Mouse (Mus musculus): Measurements from ENCODE around the gene Hnrnpr. TPM values are rescaled to one million over a fixed set of nuclear protein-coding genes. Genes with fewer than 3 reads are reported as not detected.

Hnrnpr gene
- not detected in 2 replicates for polyA plus RNA-seq (2012; ENCODE audit: insufficient read depth, insufficient read length, low replicate concordance, missing spikeins)

DNA sequence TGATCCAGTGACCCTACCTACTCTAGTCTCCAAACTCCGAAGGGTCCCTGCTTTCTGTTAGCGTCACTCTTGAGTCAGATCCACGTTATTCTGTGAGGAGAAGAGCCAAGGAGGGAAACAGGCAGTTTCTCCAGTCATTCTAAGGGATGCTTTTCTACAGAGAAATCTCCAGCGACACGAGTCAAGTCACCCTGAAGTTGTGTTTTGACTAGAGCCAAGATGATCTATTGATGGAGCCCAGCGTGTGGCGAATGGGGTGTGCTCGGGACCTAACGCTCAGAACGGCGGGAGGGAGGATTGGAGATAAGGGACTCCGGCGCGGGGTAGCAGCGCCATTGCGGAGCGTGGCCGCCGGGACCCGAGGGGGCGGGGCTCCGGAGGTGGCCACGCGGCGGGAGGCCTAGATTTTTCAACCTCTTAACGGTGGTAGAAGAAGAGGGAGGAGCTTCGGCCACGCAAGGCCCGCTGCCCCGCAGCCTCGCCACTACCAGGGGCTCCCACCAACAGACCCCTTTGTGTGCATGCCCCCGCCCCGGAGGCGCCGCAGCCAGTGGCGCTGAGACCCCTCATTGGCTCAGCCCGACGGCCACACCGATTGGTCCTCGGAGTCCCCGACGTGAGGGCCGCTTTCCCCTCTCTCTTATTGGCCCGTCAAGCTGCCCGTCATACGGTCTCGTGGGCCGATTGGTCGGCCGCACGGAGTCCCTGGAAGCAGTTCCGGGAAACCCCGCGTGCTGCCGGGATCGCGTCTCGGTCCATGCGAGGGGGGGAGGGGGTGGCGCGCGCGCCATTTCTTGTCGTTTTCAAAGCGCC, at the start of gene Hnrnpr:
Hnrnpr (plus strand) TSS at position 714 of the 813 bp plus-strand sequence.
- WGBS, result under 1% methylated on average over 65 of the region's 65 CpGs
- peak within 1 kb of the TSS; percentile 37 for H3K27ac ChIP-seq (ENCODE audit: insufficient read depth, low read depth, low read length)
- TF ChIP-seq CTCF (IDR thresholded peaks at IDR 0.05; ENCODE audit: insufficient read depth, low read depth, low read length) (no peak; the same call in 1 of the 2 replicates), POLR2A (IDR thresholded peaks at IDR 0.05; ENCODE audit: insufficient read depth, low read depth, low read length) (peak; percentile 66)
- peak within 1 kb of the TSS; percentile 96 for H3K4me3 ChIP-seq (ENCODE audit: insufficient read depth, low read depth, low read length)
- peaks cover 7% of the 10 kb centered on the region for H3K4me1 ChIP-seq (ENCODE audit: control insufficient read depth, insufficient read depth, low read length)

DNA sequence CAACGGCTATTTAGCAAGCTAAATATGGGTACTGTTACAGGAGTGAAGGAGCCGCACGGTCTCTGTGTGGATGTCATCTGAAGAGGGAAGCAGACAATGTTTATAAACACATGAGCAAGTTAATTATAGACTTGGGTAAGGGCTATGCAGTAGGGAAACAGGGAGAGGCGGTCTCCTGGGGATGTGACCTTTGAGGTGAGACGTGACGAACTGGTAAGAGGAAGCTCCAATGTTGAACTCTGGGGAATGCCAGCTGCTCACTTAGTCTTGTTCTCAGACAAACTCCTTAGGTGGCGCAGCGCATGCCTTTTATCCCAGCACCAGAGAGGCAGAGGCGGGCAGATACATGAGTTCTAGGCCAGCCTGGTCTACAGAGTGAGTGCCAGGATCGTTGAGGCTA, 48.8 kb upstream of the Hnrnpr start:
- WGBS, result 60% methylated on average over 10 of the region's 10 CpGs
- Histone ChIP-seq H3K4me3 (ENCODE audit: insufficient read depth, low read depth, low read length) (no peak overlapping the region), H3K27ac (ENCODE audit: insufficient read depth, low read depth, low read length) (no peak overlapping the region), H3K4me1 (ENCODE audit: control insufficient read depth, insufficient read depth, low read length) (peaks cover 4% of the 10 kb centered on the region; the same call in 1 of the 2 replicates)
- no peak for TF ChIP-seq CTCF (IDR thresholded peaks at IDR 0.05; ENCODE audit: insufficient read depth, low read depth, low read length)
- TF ChIP-seq POLR2A (IDR thresholded peaks at IDR 0.05; ENCODE audit: insufficient read depth, low read depth, low read length), result no peak

DNA sequence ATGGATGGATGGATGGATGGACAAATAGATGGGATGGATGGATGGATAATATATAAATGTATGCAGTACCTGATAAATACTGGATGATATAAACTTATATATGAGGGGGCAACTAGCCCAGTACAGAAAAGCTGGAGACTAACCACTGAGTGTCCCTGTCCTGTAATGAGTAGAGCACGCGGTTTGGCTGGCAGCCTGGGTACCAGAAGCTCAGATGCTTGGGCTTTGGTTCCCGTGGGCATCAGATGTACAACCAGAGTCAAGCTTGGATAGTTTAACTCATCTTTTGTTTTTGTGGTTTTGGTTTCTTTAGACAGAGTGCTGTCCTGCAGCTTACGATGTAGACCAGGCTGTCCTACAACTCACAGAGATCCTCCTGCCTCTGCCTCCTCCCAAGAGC, 47.2 kb upstream of the Hnrnpr start:
- TF ChIP-seq CTCF (IDR thresholded peaks at IDR 0.05; ENCODE audit: insufficient read depth, low read depth, low read length) (no peak), POLR2A (IDR thresholded peaks at IDR 0.05; ENCODE audit: insufficient read depth, low read depth, low read length) (no peak)
- no peak overlapping the region for H3K27ac ChIP-seq (ENCODE audit: insufficient read depth, low read depth, low read length)
- WGBS, result 92% methylated on average over 4 of the region's 4 CpGs

DNA sequence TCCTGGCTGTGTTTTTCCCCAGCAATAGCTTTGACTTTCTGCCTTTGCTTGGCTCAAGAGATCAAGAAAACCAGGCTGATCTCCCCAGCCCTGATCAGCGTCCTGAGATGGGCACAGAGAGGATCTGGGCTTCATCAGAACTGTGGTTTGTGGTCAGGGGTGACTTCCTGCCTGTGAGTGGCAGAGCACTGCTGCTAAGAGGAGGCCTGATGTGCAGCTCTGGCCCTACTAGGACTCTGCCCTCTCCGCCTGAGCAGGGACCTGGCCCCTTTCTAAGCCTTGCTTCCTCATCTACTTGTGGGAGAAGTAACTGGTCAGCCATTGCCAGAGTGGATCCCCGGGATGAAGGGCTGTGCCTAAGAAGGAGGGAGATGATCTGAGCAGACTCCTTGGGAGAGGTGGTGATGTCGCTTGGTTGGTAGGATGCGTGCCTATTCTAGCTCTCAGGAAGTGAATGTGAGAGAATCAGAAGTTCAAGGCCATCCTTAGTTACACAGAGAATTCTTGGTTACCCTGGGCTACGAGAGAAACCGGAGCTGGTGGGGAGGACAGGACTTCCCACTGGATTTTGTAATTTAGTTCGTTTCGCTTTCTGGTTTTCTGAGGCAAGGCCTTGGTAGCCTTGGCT, 43.9 kb upstream of the Hnrnpr start:
- WGBS, result 89% methylated on average over 9 of the region's 9 CpGs
- TF ChIP-seq CTCF (IDR thresholded peaks at IDR 0.05; ENCODE audit: insufficient read depth, low read depth, low read length), result no peak
- TF ChIP-seq POLR2A (IDR thresholded peaks at IDR 0.05; ENCODE audit: insufficient read depth, low read depth, low read length), result no peak

More for the DNA sequence above, 47.2 kb upstream of the Hnrnpr start:
- Histone ChIP-seq H3K4me3 (ENCODE audit: insufficient read depth, low read depth, low read length) (no peak overlapping the region), H3K4me1 (ENCODE audit: control insufficient read depth, insufficient read depth, low read length) (peaks cover 4% of the 10 kb centered on the region; the same call in 1 of the 2 replicates)

DNA sequence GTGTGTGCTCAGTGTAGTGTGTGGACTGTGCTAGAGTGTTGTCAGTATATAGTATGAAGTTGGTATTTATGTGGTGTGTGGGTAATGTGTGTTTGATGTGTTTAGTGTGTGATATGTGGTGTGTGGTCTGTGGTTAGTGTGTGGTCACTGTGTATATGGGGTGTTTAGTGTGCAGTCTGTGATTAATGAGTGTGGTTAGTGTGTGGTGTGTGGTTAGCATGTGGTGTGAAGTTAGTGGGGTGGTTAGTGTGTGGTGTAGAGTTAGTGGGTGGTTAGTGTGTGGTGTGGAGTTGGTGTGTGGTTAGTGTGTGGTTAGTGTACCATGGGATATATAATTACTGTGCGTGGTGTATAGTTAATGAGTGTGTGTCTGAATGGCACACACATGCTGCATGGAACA, 41.8 kb upstream of the Hnrnpr start:
- Histone ChIP-seq H3K4me1 (ENCODE audit: control insufficient read depth, insufficient read depth, low read length) (no peaks in the 10 kb centered on the region), H3K4me3 (ENCODE audit: insufficient read depth, low read depth, low read length) (no peak overlapping the region), H3K27ac (ENCODE audit: insufficient read depth, low read depth, low read length) (no peak overlapping the region)
- TF ChIP-seq CTCF (IDR thresholded peaks at IDR 0.05; ENCODE audit: insufficient read depth, low read depth, low read length) (no peak), POLR2A (IDR thresholded peaks at IDR 0.05; ENCODE audit: insufficient read depth, low read depth, low read length) (no peak)
- WGBS, result 67% methylated on average over 1 of the region's 1 CpGs

More for the DNA sequence above, 43.9 kb upstream of the Hnrnpr start:
- no peak overlapping the region for H3K4me3 ChIP-seq (ENCODE audit: insufficient read depth, low read depth, low read length)
- no peak overlapping the region for H3K27ac ChIP-seq (ENCODE audit: insufficient read depth, low read depth, low read length)
- H3K4me1 ChIP-seq (ENCODE audit: control insufficient read depth, insufficient read depth, low read length), result no peaks in the 10 kb centered on the region

DNA sequence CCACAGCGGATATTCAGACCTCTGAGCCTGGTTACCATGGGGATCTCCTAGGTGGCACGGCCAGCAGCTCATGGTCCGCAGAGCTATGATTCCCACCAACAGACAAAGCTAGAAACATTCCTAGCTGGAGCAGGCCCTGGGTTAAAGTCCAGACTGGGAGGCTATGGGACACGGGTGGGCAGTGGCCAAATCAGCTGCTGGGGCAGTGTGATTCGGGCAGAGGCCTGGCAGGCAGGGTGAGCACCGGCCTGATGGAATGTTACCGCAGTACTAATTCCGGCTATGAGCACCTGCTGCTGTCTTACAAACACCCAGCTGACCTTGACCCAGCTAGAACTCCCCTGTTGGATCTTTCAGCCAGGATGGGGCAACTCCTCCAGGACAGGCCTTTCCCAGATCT, 40.1 kb upstream of the Hnrnpr start:
- no peaks in the 10 kb centered on the region for H3K4me1 ChIP-seq (ENCODE audit: control insufficient read depth, insufficient read depth, low read length)
- TF ChIP-seq POLR2A (IDR thresholded peaks at IDR 0.05; ENCODE audit: insufficient read depth, low read depth, low read length) (no peak), CTCF (IDR thresholded peaks at IDR 0.05; ENCODE audit: insufficient read depth, low read depth, low read length) (no peak)
- no peak overlapping the region for H3K27ac ChIP-seq (ENCODE audit: insufficient read depth, low read depth, low read length)
- no peak overlapping the region for H3K4me3 ChIP-seq (ENCODE audit: insufficient read depth, low read depth, low read length)
- 84% methylated on average over 8 of the region's 8 CpGs for WGBS

DNA sequence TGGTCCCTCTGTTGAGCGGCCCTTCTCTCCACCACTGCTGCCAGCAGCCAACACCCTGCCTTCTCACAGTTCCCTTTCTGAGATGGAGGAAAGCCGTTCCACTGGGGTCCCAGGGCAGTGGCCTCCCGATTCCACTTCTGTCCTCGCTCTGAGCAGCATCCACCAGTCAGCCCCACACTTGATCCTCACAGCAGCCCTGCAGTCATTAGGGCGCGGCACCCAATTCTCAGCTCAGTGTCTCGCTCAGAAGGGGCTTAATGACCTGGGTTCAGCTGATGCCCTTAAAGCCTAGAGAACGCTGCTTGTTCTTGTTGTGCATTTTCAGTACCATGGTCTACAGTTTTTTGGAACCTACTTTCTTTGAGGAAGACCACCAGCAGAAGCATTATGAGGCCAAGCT, 29.6 kb upstream of the Hnrnpr start:
- WGBS, result 98% methylated on average over 8 of the region's 8 CpGs

DNA sequence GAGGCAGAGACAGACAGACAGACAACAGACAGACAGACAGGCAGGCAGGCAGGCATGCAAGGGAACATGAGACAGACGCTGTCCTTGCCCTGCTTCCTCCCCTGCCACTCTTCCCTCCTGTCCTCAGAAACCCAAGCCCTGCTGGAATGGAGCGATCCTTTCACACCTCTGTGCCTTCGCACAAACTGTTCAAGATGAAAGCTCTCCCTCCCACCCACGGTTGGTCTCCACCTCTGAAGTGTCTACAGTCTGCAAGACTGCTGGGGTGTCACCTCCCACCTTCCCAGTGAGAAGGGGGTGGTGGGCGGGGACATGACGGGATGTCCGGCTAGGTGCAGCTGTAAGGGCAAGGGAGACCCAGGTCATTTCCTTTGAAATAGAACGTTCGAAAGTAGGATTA, 29.1 kb upstream of the Hnrnpr start:
- 73% methylated on average over 9 of the region's 9 CpGs for WGBS
- TF ChIP-seq CTCF (IDR thresholded peaks at IDR 0.05; ENCODE audit: insufficient read depth, low read depth, low read length), result no peak
- no peak for TF ChIP-seq POLR2A (IDR thresholded peaks at IDR 0.05; ENCODE audit: insufficient read depth, low read depth, low read length)
- H3K4me1 ChIP-seq (ENCODE audit: control insufficient read depth, insufficient read depth, low read length), result peaks cover 8% of the 10 kb centered on the region; the same call in 1 of the 2 replicates
- no peak overlapping the region for H3K4me3 ChIP-seq (ENCODE audit: insufficient read depth, low read depth, low read length)
- no peak overlapping the region for H3K27ac ChIP-seq (ENCODE audit: insufficient read depth, low read depth, low read length)

More for the DNA sequence above, 29.6 kb upstream of the Hnrnpr start:
- TF ChIP-seq POLR2A (IDR thresholded peaks at IDR 0.05; ENCODE audit: insufficient read depth, low read depth, low read length), result no peak
- no peak for TF ChIP-seq CTCF (IDR thresholded peaks at IDR 0.05; ENCODE audit: insufficient read depth, low read depth, low read length)
- H3K4me1 ChIP-seq (ENCODE audit: control insufficient read depth, insufficient read depth, low read length), result peaks cover 8% of the 10 kb centered on the region; the same call in 1 of the 2 replicates
- H3K27ac ChIP-seq (ENCODE audit: insufficient read depth, low read depth, low read length), result no peak overlapping the region
- no peak overlapping the region for H3K4me3 ChIP-seq (ENCODE audit: insufficient read depth, low read depth, low read length)
